Mouse (Mus musculus): ENCODE results near the gene Gm3448.

The Gm3448 gene

DNA sequence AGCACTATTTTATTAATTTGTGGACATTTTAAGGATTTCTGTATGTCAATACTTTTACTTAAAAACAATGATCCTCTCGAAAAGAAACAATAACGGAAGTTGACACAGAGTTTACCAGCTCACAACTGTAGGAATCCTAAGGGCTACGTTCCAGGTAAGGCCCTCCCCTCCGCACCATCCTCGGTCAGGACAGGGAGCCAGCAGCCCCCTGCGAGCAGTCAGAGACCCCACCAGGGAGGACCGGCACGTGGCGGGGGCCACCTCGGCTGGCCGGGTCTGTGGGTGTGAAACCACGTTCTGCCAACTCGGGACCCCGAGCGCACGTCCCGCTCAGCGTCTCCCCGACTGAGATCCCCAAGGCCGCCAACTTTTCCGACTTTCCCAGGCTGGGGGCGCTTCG lies 80.8 kb downstream of the Gm3448 start:
- intact Hi-C loops (cut with DNase I): no loop called here

DNA sequence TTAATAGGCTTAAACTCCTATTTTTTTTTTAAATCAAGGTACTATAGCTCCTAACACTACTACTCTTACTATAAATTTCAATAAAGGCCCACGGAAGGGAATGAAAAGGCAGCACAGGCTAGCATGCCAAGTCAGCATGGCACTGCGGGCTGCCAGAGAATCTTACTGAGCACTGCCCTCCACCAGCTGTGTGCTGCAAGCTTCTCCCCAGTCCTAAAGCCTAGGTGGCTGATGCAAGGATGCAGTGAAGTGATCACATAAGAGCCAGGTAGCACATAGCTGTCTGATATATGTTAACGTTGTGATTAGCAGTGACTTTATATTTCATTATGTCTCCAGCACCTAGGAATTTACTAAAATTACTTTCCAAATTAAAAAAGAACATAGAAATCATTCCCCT lies 81.4 kb downstream of the Gm3448 start:
- intact Hi-C loops (cut with DNase I): no loop called here

DNA sequence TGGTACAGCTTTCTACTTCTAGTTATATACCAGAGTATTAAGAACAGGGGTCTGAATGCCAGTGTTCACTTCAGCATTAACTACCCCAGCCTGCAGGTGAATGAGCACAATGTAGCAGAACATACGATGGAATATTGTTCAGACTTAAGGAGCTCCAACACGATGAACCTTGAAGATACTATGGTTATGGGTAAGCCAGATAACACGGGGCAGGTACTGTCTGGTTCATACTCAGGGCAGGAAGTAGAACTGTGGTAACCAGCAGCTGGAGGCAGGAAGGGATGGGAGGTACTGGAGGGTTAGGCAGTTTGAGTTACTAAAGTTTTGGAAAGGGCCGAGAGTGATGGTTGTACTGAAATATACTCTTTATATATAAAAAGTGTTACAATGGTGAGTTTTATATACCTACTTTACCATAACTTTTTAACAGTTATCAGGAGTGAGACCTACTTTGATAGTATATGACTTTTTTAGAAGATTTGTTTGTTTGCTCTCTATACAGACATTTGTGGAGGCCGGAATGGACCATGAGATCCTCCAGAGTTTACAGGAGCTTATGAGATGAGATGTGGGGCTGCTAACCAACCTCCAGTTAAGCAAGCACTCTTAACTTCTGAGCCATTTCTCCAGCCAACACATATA lies 82.5 kb downstream of the Gm3448 start:
- intact Hi-C loops (cut with DNase I): no loop called here

DNA sequence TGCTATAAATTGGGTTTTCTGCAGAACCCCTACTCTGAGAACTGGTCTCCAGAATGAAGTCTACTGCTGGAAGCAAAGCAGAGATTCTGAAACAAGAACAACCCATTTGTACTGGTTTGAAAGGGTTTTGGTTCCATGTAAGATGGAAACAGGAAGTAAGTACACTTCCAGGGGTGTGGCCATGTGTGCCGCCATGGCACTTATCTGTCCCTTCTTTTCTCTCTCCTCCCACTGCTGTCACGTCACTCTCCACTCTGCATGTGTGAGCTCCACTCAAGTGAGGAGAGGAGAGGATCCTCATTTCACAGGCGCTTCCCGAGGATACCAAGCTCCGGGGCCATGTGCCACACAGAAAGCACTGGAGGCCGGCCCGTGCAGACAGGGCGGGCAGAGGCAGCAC lies 87.9 kb downstream of the Gm3448 start:
- intact Hi-C loops (cut with DNase I): no loop called here

DNA sequence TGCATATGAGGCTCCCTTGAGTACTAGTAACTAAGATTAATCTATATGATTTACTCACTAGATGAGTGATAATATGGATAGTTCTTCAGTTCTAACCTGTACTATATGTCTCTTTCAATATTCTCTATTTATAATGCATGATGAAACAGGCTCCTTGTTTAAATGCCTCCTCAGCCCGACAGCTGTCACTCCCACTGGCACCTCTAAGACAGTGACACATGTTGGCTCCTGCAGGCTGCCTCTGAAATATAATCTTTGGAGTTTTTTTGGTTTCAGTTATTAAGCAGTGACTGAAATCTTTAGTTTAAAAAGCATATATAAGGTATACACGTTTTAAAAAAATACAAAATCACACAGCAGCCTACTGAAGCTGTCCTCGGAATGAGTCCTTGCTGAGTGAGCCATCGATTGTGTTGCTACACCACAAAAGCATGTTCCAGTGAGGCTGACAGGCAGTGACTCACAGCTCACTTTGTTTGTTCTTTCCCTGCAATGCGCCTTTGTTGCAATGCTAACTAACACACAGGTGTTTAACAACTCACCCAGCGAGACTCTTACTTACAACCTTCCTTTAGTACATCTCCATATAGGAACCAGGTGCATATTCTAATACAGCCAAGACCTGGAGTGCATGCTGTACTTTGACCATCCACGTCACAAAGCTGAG lies 92.0 kb downstream of the Gm3448 start:
- intact Hi-C loops (cut with DNase I): no loop called here
